Mouse (Mus musculus): ENCODE measurements at regions not wholly inside any gene's neighbourhood (a gene's known extent, or its start where the extent isn't known, plus 50 kb on each side); places are given as distances from the start of the nearest gene placed in this dataset.

GRCm38 (mm10) chr8:12055931-12056330 is 215.7 kb downstream of the Tex29 start:
- H3K27ac ChIP-seq: no peak overlapping the region
- DNase-seq: no peak
- TF ChIP-seq CTCF (IDR thresholded peaks at IDR 0.05): no peak
- no peak overlapping the region for H3K4me3 ChIP-seq
- intact Hi-C loops (cut with DNase I): no loop called here

- no peak for DNase-seq
- Histone ChIP-seq H3K27ac (no peak overlapping the region), H3K4me3 (no peak overlapping the region)
- intact Hi-C loops (cut with DNase I): no loop called here
- no peak for TF ChIP-seq CTCF (IDR thresholded peaks at IDR 0.05)
These were observed 217.4 kb upstream of the A230072I06Rik start for GRCm38 (mm10) chr8:12061237-12061636.

GRCm38 (mm10) chr8:12062710-12063109 is 215.9 kb upstream of the A230072I06Rik start:
- no peak overlapping the region for H3K4me3 ChIP-seq
- H3K27ac ChIP-seq: no peak overlapping the region
- intact Hi-C loops (cut with DNase I): no loop called here
- DNase-seq: no peak
- TF ChIP-seq CTCF (IDR thresholded peaks at IDR 0.05): no peak

GRCm38 (mm10) chr8:12064664-12065063 is 214.0 kb upstream of the A230072I06Rik start:
- Histone ChIP-seq H3K27ac (no peak overlapping the region), H3K4me3 (no peak overlapping the region)
- intact Hi-C loops (cut with DNase I): no loop called here
- no peak for TF ChIP-seq CTCF (IDR thresholded peaks at IDR 0.05)
- DNase-seq: no peak

GRCm38 (mm10) chr8:12066454-12066853 is 212.2 kb upstream of the A230072I06Rik start:
- DNase-seq: no peak
- no peak for TF ChIP-seq CTCF (IDR thresholded peaks at IDR 0.05)
- intact Hi-C loops (cut with DNase I): no loop called here
- Histone ChIP-seq H3K4me3 (no peak overlapping the region), H3K27ac (no peak overlapping the region)

GRCm38 (mm10) chr8:12073311-12073999 is 205.2 kb upstream of the A230072I06Rik start:
- intact Hi-C loops (cut with DNase I): no loop called here
- no peak for DNase-seq

GRCm38 (mm10) chr8:12075943-12076342 is 202.7 kb upstream of the A230072I06Rik start:
- intact Hi-C loops (cut with DNase I): no loop called here
- H3K27ac ChIP-seq: no peak overlapping the region
- H3K4me3 ChIP-seq: no peak overlapping the region
- no peak for DNase-seq
- no peak for TF ChIP-seq CTCF (IDR thresholded peaks at IDR 0.05)

More at GRCm38 (mm10) chr8:12073311-12073999, 205.2 kb upstream of the A230072I06Rik start:
- Histone ChIP-seq H3K4me3 (no peak overlapping the region), H3K27ac (no peak overlapping the region)
- TF ChIP-seq CTCF (IDR thresholded peaks at IDR 0.05): no peak

GRCm38 (mm10) chr8:12076811-12077375 is 201.7 kb upstream of the A230072I06Rik start:
- DNase-seq: no peak
- intact Hi-C loops (cut with DNase I): no loop called here
- no peak for TF ChIP-seq CTCF (IDR thresholded peaks at IDR 0.05)

GRCm38 (mm10) chr8:12077896-12078295 is 200.7 kb upstream of the A230072I06Rik start:
- H3K27ac ChIP-seq: no peak overlapping the region
- DNase-seq: no peak
- H3K4me3 ChIP-seq: no peak overlapping the region
- intact Hi-C loops (cut with DNase I): no loop called here
- no peak for TF ChIP-seq CTCF (IDR thresholded peaks at IDR 0.05)

More at GRCm38 (mm10) chr8:12076811-12077375, 201.7 kb upstream of the A230072I06Rik start:
- Histone ChIP-seq H3K27ac (no peak overlapping the region), H3K4me3 (no peak overlapping the region)

- DNase-seq: no peak
- intact Hi-C loops (cut with DNase I): no loop called here
- TF ChIP-seq CTCF (IDR thresholded peaks at IDR 0.05): no peak
- Histone ChIP-seq H3K27ac (no peak overlapping the region), H3K4me3 (no peak overlapping the region)
These were observed 199.7 kb upstream of the A230072I06Rik start for GRCm38 (mm10) chr8:12078679-12079566.

- Histone ChIP-seq H3K27ac (no peak overlapping the region), H3K4me3 (no peak overlapping the region)
- no peak for DNase-seq
- intact Hi-C loops (cut with DNase I): no loop called here
- TF ChIP-seq CTCF (IDR thresholded peaks at IDR 0.05): no peak
These were observed 197.1 kb upstream of the A230072I06Rik start for GRCm38 (mm10) chr8:12081536-12081935.

- TF ChIP-seq CTCF (IDR thresholded peaks at IDR 0.05): no peak
- Histone ChIP-seq H3K27ac (no peak overlapping the region), H3K4me3 (no peak overlapping the region)
- intact Hi-C loops (cut with DNase I): no loop called here
- DNase-seq: no peak
These were observed 191.3 kb upstream of the A230072I06Rik start for GRCm38 (mm10) chr8:12087192-12087800.

GRCm38 (mm10) chr8:12100145-12100544 is 178.5 kb upstream of the A230072I06Rik start:
- H3K4me3 ChIP-seq: no peak overlapping the region
- TF ChIP-seq CTCF (IDR thresholded peaks at IDR 0.05): no peak
- H3K27ac ChIP-seq: no peak overlapping the region
- no peak for DNase-seq
- intact Hi-C loops (cut with DNase I): no loop called here
